Mouse (Mus musculus) heart, adult 2 months (tissue): ENCODE measurements at regions not wholly inside any gene's neighbourhood (a gene's known extent, or its start where the extent isn't known, plus 50 kb on each side); places are given as distances from the start of the nearest gene placed in this dataset.

ENCODE experiments used
- CTCF ChIP-seq: fragments of 200-600 bp; IDR thresholded peaks from 2 replicates; pipeline ENCODE4 v1.8.1; 2022; ENCODE audit warnings: antibody characterized with exemption, mild to moderate bottlenecking, moderate library complexity
- EP300 ChIP-seq: fragments of 200-500 bp; IDR thresholded peaks from 2 replicates; pipeline ENCODE4 v1.6.1; 2011; ENCODE audit warnings: low read depth, low read length, control low read depth; ENCODE audit not compliant: insufficient read depth
- POLR2A ChIP-seq: fragments of 200-500 bp; IDR thresholded peaks from 2 replicates; pipeline ENCODE4 v1.6.1; 2011; ENCODE audit warnings: mild to moderate bottlenecking, low read depth, low read length, control low read depth; ENCODE audit not compliant: insufficient read depth

DNA sequence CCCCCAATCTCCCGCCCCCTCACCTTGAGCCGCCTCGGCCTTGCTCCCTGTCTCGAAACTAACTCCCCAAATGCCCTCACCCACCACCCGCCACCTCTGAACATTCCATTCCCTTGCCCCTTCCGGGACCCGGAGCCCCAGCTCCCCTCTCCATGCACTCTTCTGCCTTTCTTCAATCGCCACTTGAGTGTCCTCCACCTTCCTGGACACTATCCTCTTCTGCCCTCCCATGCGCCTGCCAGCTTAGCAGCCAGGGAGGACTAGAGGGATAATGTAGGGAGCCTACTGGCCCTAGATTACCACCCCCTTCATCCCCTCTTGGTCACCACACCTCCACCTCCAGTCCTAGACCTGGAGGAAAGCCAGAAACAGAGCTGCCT lies 352.3 kb downstream of the Bcor start:
- TF ChIP-seq POLR2A (no peak), CTCF (no peak), EP300 (no peak)
